In genomic region chr14:47193506-47193905, GRCm38 (mm10) we compare ENCODE assay signal across 13 mouse cellular contexts. TPM values are rescaled to one million over a fixed set of nuclear protein-coding genes. Genes with fewer than 3 reads are reported as not detected.
DNase-seq lines count a peak whose midpoint lies in the region; TF ChIP-seq lines count a peak whose summit lies in the region.
"Had no signal": no experiment of that assay in that cellular context is flagged by ENCODE, and none has a peak within 500 bp of the region (broad histone marks: within the 10 kb centered on the region; RNA-seq: fewer than 3 reads in every experiment).

No protein-coding gene starts in this region.

- DNase-seq in heart, adult 11 months, result peak; percentile 69
- DNase-seq in heart, postnatal 25 days (ENCODE audit: low spot score), result no peak
- DNase-seq in A20 (ENCODE audit: low read depth, low spot score), result peak; percentile 67
- DNase-seq in gastrocnemius, adult 2 months, result no peak
- DNase-seq: adrenal gland, adult 2 months; adrenal gland, adult 8-10 months; adrenal gland, postnatal 10 days; adrenal gland, postnatal 25 days; adrenal gland, postnatal 36 days; cerebellum, adult 11 months; cerebellum, adult 11-12 months; cerebellum, adult 18-20 months; cerebellum, adult 2 months had no signal

- no peak overlapping the region for H3K4me3 ChIP-seq in gastrocnemius, adult 2 months

- H3K27ac ChIP-seq in gastrocnemius, adult 2 months, result no peak overlapping the region

- no peak for TF ChIP-seq CTCF in gastrocnemius, adult 2 months (IDR thresholded peaks at IDR 0.05)

- intact Hi-C loops in heart, postnatal 25 days (cut with DNase I), result no loop called here
- intact Hi-C loops in gastrocnemius, adult 2 months (cut with DNase I), result no loop called here

RNA-seq across cellular contexts. Expression of gene Gch1, which starts 4.3 kb away (rescaled TPM):
- 1 to 10 TPM; 6.8 to 7.3 TPM for total RNA-seq in heart, postnatal 25 days (2021)
- total RNA-seq in gastrocnemius, adult 2 months (2021), result 1 to 10 TPM; 2.3 to 3.0 TPM

Comparison
In these comparisons a context has a peak if more than half of its experiments do, and no peak if none do; other contexts are left out.
1. DNase-seq: peak in heart, adult 11 months (single experiment) and A20 (single experiment); none in heart, postnatal 25 days (single experiment) and gastrocnemius, adult 2 months (single experiment).